Mouse (Mus musculus): ENCODE results near the gene Furin.

DNA sequence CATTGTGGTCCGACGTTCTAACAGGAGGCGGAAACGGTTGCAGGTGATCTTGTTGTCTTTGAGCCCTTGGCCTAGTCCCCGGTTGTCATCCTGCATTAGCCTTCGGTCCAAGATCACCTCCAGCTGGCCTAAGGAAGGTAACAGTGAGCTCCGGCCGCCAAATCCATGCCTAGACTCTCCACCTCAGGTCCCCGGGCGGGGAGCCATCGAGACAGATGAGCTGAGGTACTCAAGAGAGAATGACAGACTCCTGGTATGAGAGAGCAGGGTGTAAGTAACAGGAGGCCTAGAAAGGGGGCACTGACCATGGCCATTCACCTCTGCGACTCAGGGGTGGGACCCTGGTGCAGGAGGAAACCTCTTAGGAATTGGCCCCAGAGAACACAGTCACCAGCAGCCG is 48.9 kb downstream of the Furin start:
- no peak for TF ChIP-seq CTCF (IDR thresholded peaks at IDR 0.05; ENCODE audit: borderline replicate concordance, control insufficient read depth, extremely low read depth, insufficient read depth, low read length, poor library complexity)
- TF ChIP-seq POLR2A (IDR thresholded peaks at IDR 0.05; ENCODE audit: control insufficient read depth, extremely low read depth, insufficient read depth, low read length, poor library complexity) = no peak
